Mouse (Mus musculus): ENCODE data around the gene Asic4. TPM values are rescaled to one million over a fixed set of nuclear protein-coding genes. Genes with fewer than 3 reads are reported as not detected.

Asic4 gene
- total and polyA plus RNA-seq, 3 experiments, result 0.18 to 0.19 TPM; not detected in 1

GRCm38 (mm10) chr1:75445751-75446611 is 4.3 kb upstream of the Asic4 start (continued):
- TF ChIP-seq TCF12 (IDR thresholded peaks at IDR 0.05; ENCODE audit: low read depth, low read length), result peak; percentile 89
- peak; percentile 85 for TF ChIP-seq TAL1 (IDR thresholded peaks at IDR 0.05; ENCODE audit: low read length)
- peak; percentile 22 to 69; a peak in 3 of 4 replicates for TF ChIP-seq EP300 (IDR thresholded peaks at IDR 0.05; ENCODE audit: low read depth in 1 of 2, low read length in 2 of 2)

- H3K4me1 ChIP-seq (ENCODE audit: control insufficient read depth in 1 of 2, insufficient read depth in 2 of 2, low read length in 2 of 2), result peaks cover 23 to 42% of the 10 kb centered on the region in 2 experiments; a peak in 3 of 4 replicates
- H3K79me2 ChIP-seq (ENCODE audit: control insufficient read depth, insufficient read depth, low read length, poor library complexity), result no peaks in the 10 kb centered on the region; the same call in 1 of the 2 replicates
- H3K4me3 ChIP-seq (ENCODE audit: control insufficient read depth in 1 of 2, insufficient read depth in 1 of 2, low read depth in 2 of 2, low read length in 2 of 2), result peak overlapping the region; percentile 42 to 64
- peak overlapping the region; percentile 81 for H3K27ac ChIP-seq (ENCODE audit: control insufficient read depth, low read depth, low read length)
- H3K9ac ChIP-seq (ENCODE audit: control insufficient read depth, low read depth, low read length, poor library complexity, severe bottlenecking), result peak overlapping the region; percentile 50
- peaks cover 0 to 27% of the 10 kb centered on the region in 2 experiments; a peak in 2 of 4 replicates for H3K36me3 ChIP-seq (ENCODE audit: control insufficient read depth in 1 of 2, insufficient read depth in 2 of 2, low read length in 2 of 2)
- peak; percentile 36 for DNase-seq (ENCODE audit: low read depth, low spot score)
- H3K27me3 ChIP-seq (ENCODE audit: control insufficient read depth in 1 of 2, insufficient read depth in 2 of 2, low read length in 2 of 2), result peaks cover 0 to 2% of the 10 kb centered on the region in 2 experiments; a peak in 2 of 4 replicates
- no peaks in the 10 kb centered on the region for H3K9me3 ChIP-seq (replicated peaks; ENCODE audit: insufficient read depth, low read length)
- TF ChIP-seq BHLHE40 (IDR thresholded peaks at IDR 0.05; ENCODE audit: borderline replicate concordance, low read depth, low read length), result no peak
- TF ChIP-seq ELF1 (IDR thresholded peaks at IDR 0.05; ENCODE audit: low read depth, low read length), result no peak
- TF ChIP-seq ZMIZ1 (IDR thresholded peaks at IDR 0.05; ENCODE audit: low read depth, low read length), result no peak
- TF ChIP-seq POLR2A (IDR thresholded peaks at IDR 0.05; ENCODE audit: control insufficient read depth in 1 of 2, insufficient read depth in 1 of 2, low read depth in 1 of 2, low read length in 2 of 2, poor library complexity in 1 of 2), result no peak
- no peak for TF ChIP-seq RAD21 (IDR thresholded peaks at IDR 0.05; ENCODE audit: low read depth, low read length)
- no peak for TF ChIP-seq JUND (IDR thresholded peaks at IDR 0.05; ENCODE audit: low read depth, low read length)
- 0 out of 2 replicates have a peak, but pooled peaks have one; percentile 4 for TF ChIP-seq RCOR1 (IDR thresholded peaks at IDR 0.05; ENCODE audit: low read depth, low read length)
- no peak for TF ChIP-seq E2F4 (IDR thresholded peaks at IDR 0.05; ENCODE audit: borderline replicate concordance, low read depth, low read length)
- TF ChIP-seq MYC (IDR thresholded peaks at IDR 0.05; ENCODE audit: low read depth, low read length), result no peak
- TF ChIP-seq MEF2A (IDR thresholded peaks at IDR 0.05; ENCODE audit: extremely low read depth, insufficient replicate concordance, low read depth, low read length, poor library complexity, severe bottlenecking), result no peak
- TF ChIP-seq CHD1 (IDR thresholded peaks at IDR 0.05; ENCODE audit: low read depth, low read length), result no peak
- no peak for TF ChIP-seq GABPA (IDR thresholded peaks at IDR 0.05; ENCODE audit: low read depth, low read length)
- TF ChIP-seq MYB (IDR thresholded peaks at IDR 0.05; ENCODE audit: low read depth, low read length), result no peak
- TF ChIP-seq CTCF (IDR thresholded peaks at IDR 0.05 in 2 of 3, conservative IDR thresholded peaks at IDR 0.05 in 1 of 3; ENCODE audit: control insufficient read depth in 1 of 3, insufficient read depth in 1 of 3, low read depth in 2 of 3, low read length in 3 of 3, poor library complexity in 1 of 3, severe bottlenecking in 1 of 3), result no peak
- no peak for TF ChIP-seq TAL1 (IDR thresholded peaks at IDR 0.05; ENCODE audit: low read length)
- TF ChIP-seq USF1 (IDR thresholded peaks at IDR 0.05; ENCODE audit: low read depth, low read length), result no peak
- no peak for TF ChIP-seq MAZ (IDR thresholded peaks at IDR 0.05; ENCODE audit: low read depth, low read length)
- peak; percentile 25; the same call in 1 of the 2 replicates for TF ChIP-seq HCFC1 (IDR thresholded peaks at IDR 0.05; ENCODE audit: low read depth, low read length)
- TF ChIP-seq TCF12 (IDR thresholded peaks at IDR 0.05; ENCODE audit: low read depth, low read length), result no peak
- TF ChIP-seq TBP (IDR thresholded peaks at IDR 0.05; ENCODE audit: low read depth, low read length), result no peak
- TF ChIP-seq EP300 (IDR thresholded peaks at IDR 0.05; ENCODE audit: low read depth in 1 of 2, low read length in 2 of 2), result no peak
- no peak for TF ChIP-seq POLR2AphosphoS5 (IDR thresholded peaks at IDR 0.05; ENCODE audit: borderline replicate concordance, low read depth, low read length)
- peak; percentile 23; the same call in 1 of the 2 replicates for TF ChIP-seq ETS1 (IDR thresholded peaks at IDR 0.05; ENCODE audit: low read depth, low read length)
- TF ChIP-seq NELFE (IDR thresholded peaks at IDR 0.05; ENCODE audit: low read depth, low read length), result no peak
- TF ChIP-seq UBTF (IDR thresholded peaks at IDR 0.05; ENCODE audit: borderline replicate concordance, insufficient read depth, low read depth, low read length), result no peak
- no peak for TF ChIP-seq POLR2AphosphoS2 (IDR thresholded peaks at IDR 0.05; ENCODE audit: low read length)
- TF ChIP-seq MXI1 (IDR thresholded peaks at IDR 0.05; ENCODE audit: low read depth, low read length), result no peak
- no peak for TF ChIP-seq NRF1 (IDR thresholded peaks at IDR 0.05; ENCODE audit: insufficient read depth, low read depth, low read length, poor library complexity, severe bottlenecking)
- TF ChIP-seq ZC3H11A (IDR thresholded peaks at IDR 0.05; ENCODE audit: low read depth, low read length), result no peak
- TF ChIP-seq MAFK (IDR thresholded peaks at IDR 0.05; ENCODE audit: borderline replicate concordance, low read depth, low read length), result no peak
- 0 out of 2 replicates have a peak, but pooled peaks have one; percentile 11 for TF ChIP-seq SIN3A (IDR thresholded peaks at IDR 0.05; ENCODE audit: low read length)
- TF ChIP-seq CHD2 (IDR thresholded peaks at IDR 0.05; ENCODE audit: low read length), result no peak
Observed at GRCm38 (mm10) chr1:75446656-75447055, 3.6 kb upstream of the Asic4 start.

Data from MEL (cell line).